ENCODE assay signal across 12 mouse cellular contexts in genomic region chr11:88998406-88998805, GRCm38 (mm10). TPM values are rescaled to one million over a fixed set of nuclear protein-coding genes. Genes with fewer than 3 reads are reported as not detected.
A peak's percentile ranks its signal among the peaks of the same experiment; 100 is the strongest.
DNase-seq lines count a peak whose midpoint lies in the region; ATAC-seq and TF ChIP-seq lines count a peak whose summit lies in the region.
"Had no signal": no experiment of that assay in that cellular context is flagged by ENCODE, and none has a peak within 500 bp of the region (broad histone marks: within the 10 kb centered on the region; RNA-seq: fewer than 3 reads in every experiment).

No protein-coding gene starts in this region.

- TF ChIP-seq EP300 in heart, adult 2 months (IDR thresholded peaks at IDR 0.05; ENCODE audit: insufficient read depth, low read depth, low read length) = no peak

- intact Hi-C loops in heart, adult 2 months (cut with DNase I) = no loop called here
- intact Hi-C loops in heart, postnatal 36 days (cut with DNase I) = loop anchor here (2.0 to 10.0 kb wide), 2 partner anchors 70 to 1916 kb away; no protein-coding TSS in a partner anchor

- ATAC-seq in limb, embryonic 12.5 days (ENCODE audit: insufficient number of reproducible peaks, insufficient read depth, low FRiP score, low TSS enrichment, low read depth) = no peak
- ATAC-seq in monocyte, adult 5-6 weeks (replicated peaks; ENCODE audit: insufficient number of reproducible peaks, low FRiP score, low TSS enrichment, poor library complexity, severe bottlenecking) = 0 out of 2 replicates have a peak, but pooled peaks have one; percentile 1
- no peak for ATAC-seq in megakaryocyte-erythroid progenitor cell, adult 5-6 weeks (replicated peaks; ENCODE audit: low FRiP score, low TSS enrichment, poor library complexity, severe bottlenecking)

- no peak for TF ChIP-seq POLR2A in heart, adult 2 months (IDR thresholded peaks at IDR 0.05; ENCODE audit: insufficient read depth, low read depth, low read length)

- no peaks in the 10 kb centered on the region for H3K36me3 ChIP-seq in heart, adult 2 months (ENCODE audit: control insufficient read depth, insufficient read depth, low read length)
- H3K36me3 ChIP-seq in limb, embryonic 12.5 days = no peaks in the 10 kb centered on the region
- H3K36me3 ChIP-seq in limb, embryonic 10.5 days = no peaks in the 10 kb centered on the region

- DNase-seq in heart, adult 2 months = no peak
- no peak for DNase-seq in heart, postnatal 36 days
- DNase-seq in limb, embryonic 10.5 days (ENCODE audit: low spot score) = no peak
- no peak for DNase-seq in right cerebral cortex, postnatal 25 days
- DNase-seq: cerebellum, adult 18-20 months had no signal

- TF ChIP-seq CTCF in heart, adult 2 months (IDR thresholded peaks at IDR 0.05) = no peak

- no peak overlapping the region for H3K4me2 ChIP-seq in limb, embryonic 12.5 days

- H3K79me2 ChIP-seq in heart, adult 2 months (replicated peaks; ENCODE audit: control insufficient read depth, insufficient read depth, low read length) = peaks cover 3% of the 10 kb centered on the region; the same call in 1 of the 2 replicates

- peak overlapping the region; percentile 86 for H3K27ac ChIP-seq in heart, adult 2 months
- no peak overlapping the region for H3K27ac ChIP-seq in limb, embryonic 12.5 days
- H3K27ac ChIP-seq in limb, embryonic 10.5 days = no peak overlapping the region
- H3K27ac ChIP-seq in brown adipose tissue, adult 24 weeks (replicated peaks; ENCODE audit: low read depth, low read length) = peak overlapping the region; percentile 61

- no peak overlapping the region for H3K9ac ChIP-seq in heart, adult 2 months (ENCODE audit: low read depth, low read length)
- no peak overlapping the region for H3K9ac ChIP-seq in limb, embryonic 12.5 days (replicated peaks)

- H3K4me1 ChIP-seq in heart, adult 2 months (ENCODE audit: control insufficient read depth, insufficient read depth, low read length) = peaks cover 12% of the 10 kb centered on the region
- H3K4me1 ChIP-seq in limb, embryonic 12.5 days (replicated peaks) = 0 out of 2 replicates have a peak, but pooled peaks cover 3% of the 10 kb centered on the region
- H3K4me1 ChIP-seq in limb, embryonic 10.5 days = peaks cover 27% of the 10 kb centered on the region
- H3K4me1 ChIP-seq in brown adipose tissue, adult 24 weeks (ENCODE audit: control insufficient read depth, insufficient read depth, insufficient read length, low read length) = peaks cover 15% of the 10 kb centered on the region

- no peaks in the 10 kb centered on the region for H3K27me3 ChIP-seq in heart, adult 2 months (ENCODE audit: control insufficient read depth, insufficient read depth, low read length)
- peaks cover 34% of the 10 kb centered on the region for H3K27me3 ChIP-seq in limb, embryonic 12.5 days
- peaks cover 31% of the 10 kb centered on the region for H3K27me3 ChIP-seq in limb, embryonic 10.5 days (ENCODE audit: low read depth, poor library complexity, severe bottlenecking)

- H3K9me3 ChIP-seq in limb, embryonic 12.5 days = no peaks in the 10 kb centered on the region
- H3K9me3 ChIP-seq in limb, embryonic 10.5 days (replicated peaks) = no peaks in the 10 kb centered on the region

- no peak overlapping the region for H3K4me3 ChIP-seq in heart, adult 2 months
- peak overlapping the region; percentile 48; the same call in 1 of the 2 replicates for H3K4me3 ChIP-seq in limb, embryonic 12.5 days (replicated peaks)
- no peak overlapping the region for H3K4me3 ChIP-seq in limb, embryonic 10.5 days
- no peak overlapping the region; the same call in 1 of the 2 replicates for H3K4me3 ChIP-seq in brown adipose tissue, adult 24 weeks (ENCODE audit: insufficient read depth, low read depth, low read length)

- WGBS in heart, adult 2 months = 41% methylated on average over 3 of the region's 3 CpGs
- 14% methylated on average over 3 of the region's 3 CpGs for whole genome bisulfite sequencing in limb, embryonic 12.5 days
- 17% methylated on average over 3 of the region's 3 CpGs for WGBS in limb, embryonic 10.5 days

RNA-seq across cellular contexts. Expression of gene Trim25, which starts 0.8 kb away (rescaled TPM):
- 10 to 100 TPM; 17.7 to 24.3 TPM for total RNA-seq in heart, adult 2 months (2021)
- polyA plus RNA-seq in heart, adult 2 months (2012; rRNA removed) = 13.6 and 14.1 TPM in 2 replicates
- 10 to 100 TPM; 23.1 to 27.3 TPM for total RNA-seq in heart, postnatal 36 days (2021)
- 4.4 and 4.8 TPM in 2 replicates for polyA plus RNA-seq in limb, embryonic 12.5 days (2016; fragmentation: Nextera tagmentation; extraction: Ambion mirVana)
- polyA plus RNA-seq in limb, embryonic 10.5 days (2016; fragmentation: Nextera tagmentation; extraction: Ambion mirVana) = 3.0 and 3.4 TPM in 2 replicates
- polyA plus RNA-seq in brown adipose tissue, adult 24 weeks (2012; ENCODE audit: insufficient read depth, insufficient read length, missing spikeins) = 7.9 and 8.6 TPM in 2 replicates
- total RNA-seq in monocyte, adult 5-6 weeks (2017) = 49.5 to 82.1 TPM (median 73.1 TPM) in 3 replicates
- total RNA-seq in megakaryocyte-erythroid progenitor cell, adult 5-6 weeks (2014; fragmentation: Nextera tagmentation) = 35.5 and 49.4 TPM in 2 replicates
- total RNA-seq in megakaryocyte-erythroid progenitor cell, adult 5-6 weeks (2017) = 28.0 and 30.7 TPM in 2 replicates

RNA-seq across cellular contexts. Expression of gene Coil, which starts 28.4 kb away (rescaled TPM):
- 1 to 10 TPM; 4.8 TPM for total RNA-seq in heart, adult 2 months (2021)
- 2.8 and 4.7 TPM in 2 replicates for polyA plus RNA-seq in heart, adult 2 months (2012; rRNA removed)
- total RNA-seq in heart, postnatal 36 days (2021) = 1 to 10 TPM; 4.9 TPM
- 31.7 and 33.6 TPM in 2 replicates for polyA plus RNA-seq in limb, embryonic 12.5 days (2016; fragmentation: Nextera tagmentation; extraction: Ambion mirVana)
- 25.9 and 28.7 TPM in 2 replicates for polyA plus RNA-seq in limb, embryonic 10.5 days (2016; fragmentation: Nextera tagmentation; extraction: Ambion mirVana)
- 2.4 and 3.0 TPM in 2 replicates for polyA plus RNA-seq in brown adipose tissue, adult 24 weeks (2012; ENCODE audit: insufficient read depth, insufficient read length, missing spikeins)
- total RNA-seq in monocyte, adult 5-6 weeks (2017) = 3.2 to 10.6 TPM (median 7.6 TPM) in 3 replicates
- 12.0 and 13.1 TPM in 2 replicates for total RNA-seq in megakaryocyte-erythroid progenitor cell, adult 5-6 weeks (2014; fragmentation: Nextera tagmentation)
- 15.8 and 17.1 TPM in 2 replicates for total RNA-seq in megakaryocyte-erythroid progenitor cell, adult 5-6 weeks (2017)

RNA-seq across cellular contexts. Expression of gene Elobl, which starts 31.7 kb away (rescaled TPM):
- not detected for total RNA-seq in heart, adult 2 months (2021)
- polyA plus RNA-seq in heart, adult 2 months (2012; rRNA removed) = 0.56 TPM in 1 of 2 replicates, not detected in the other
- not detected for total RNA-seq in heart, postnatal 36 days (2021)
- polyA plus RNA-seq in limb, embryonic 12.5 days (2016; fragmentation: Nextera tagmentation; extraction: Ambion mirVana) = not detected in 2 replicates
- not detected in 2 replicates for polyA plus RNA-seq in limb, embryonic 10.5 days (2016; fragmentation: Nextera tagmentation; extraction: Ambion mirVana)
- not detected in 2 replicates for polyA plus RNA-seq in brown adipose tissue, adult 24 weeks (2012; ENCODE audit: insufficient read depth, insufficient read length, missing spikeins)
- not detected in 3 replicates for total RNA-seq in monocyte, adult 5-6 weeks (2017)
- not detected in 2 replicates for total RNA-seq in megakaryocyte-erythroid progenitor cell, adult 5-6 weeks (2014; fragmentation: Nextera tagmentation)
- not detected in 2 replicates for total RNA-seq in megakaryocyte-erythroid progenitor cell, adult 5-6 weeks (2017)
- total RNA-seq: adrenal gland, postnatal 14 days; hematopoietic stem cell, adult 5-6 weeks; left cerebral cortex, adult 18-20 months had no signal

RNA-seq across cellular contexts. Expression of gene Scpep1, which starts 43.1 kb away (rescaled TPM):
- 10 to 100 TPM; 15.3 to 16.3 TPM for total RNA-seq in heart, adult 2 months (2021)
- polyA plus RNA-seq in heart, adult 2 months (2012; rRNA removed) = 11.1 and 13.5 TPM in 2 replicates
- total RNA-seq in heart, postnatal 36 days (2021) = 10 to 100 TPM; 19.2 to 21.7 TPM
- 68.8 and 71.2 TPM in 2 replicates for polyA plus RNA-seq in limb, embryonic 12.5 days (2016; fragmentation: Nextera tagmentation; extraction: Ambion mirVana)
- 63.3 and 65.9 TPM in 2 replicates for polyA plus RNA-seq in limb, embryonic 10.5 days (2016; fragmentation: Nextera tagmentation; extraction: Ambion mirVana)
- polyA plus RNA-seq in brown adipose tissue, adult 24 weeks (2012; ENCODE audit: insufficient read depth, insufficient read length, missing spikeins) = 56.9 and 57.0 TPM in 2 replicates
- total RNA-seq in monocyte, adult 5-6 weeks (2017) = 36.8 to 48.1 TPM (median 46.4 TPM) in 3 replicates
- 7.8 TPM in 2 replicates for total RNA-seq in megakaryocyte-erythroid progenitor cell, adult 5-6 weeks (2014; fragmentation: Nextera tagmentation)
- 5.0 and 8.4 TPM in 2 replicates for total RNA-seq in megakaryocyte-erythroid progenitor cell, adult 5-6 weeks (2017)

Comparison
In these comparisons a context has a peak if more than half of its experiments do, and no peak if none do; other contexts are left out.
1. H3K27ac ChIP-seq: peak in heart, adult 2 months (single experiment) and brown adipose tissue, adult 24 weeks (single experiment); none in limb, embryonic 12.5 days (single experiment) and limb, embryonic 10.5 days (single experiment).